Mouse (Mus musculus) midbrain, embryonic 11.5 days (tissue): Measurements from ENCODE around the gene Tnni3. TPM values are rescaled to one million over a fixed set of nuclear protein-coding genes. Genes with fewer than 3 reads are reported as not detected.
A peak's percentile ranks its signal among the peaks of the same experiment; 100 is the strongest.

Experiments
- ATAC-seq: fragments of 200-750 bp; cut with Nextera tagmentation; 2 replicates; pipeline ENCODE4 v1.8.0; 2017; ENCODE audit warnings: moderate TSS enrichment, moderate library complexity; ENCODE audit not compliant: low FRiP score
- DNase-seq: peaks from one replicate; pipeline ENCODE4 v3.0.0; 2015; ENCODE audit warnings: low spot score; ENCODE audit errors: missing footprints
- H3K27ac ChIP-seq: fragments of 300-500 bp; sonication (generic); 2 replicates; pipeline ENCODE4 v1.5.1; 2014; ENCODE audit warnings: low read depth, low read length
- H3K27me3 ChIP-seq: fragments of 300-500 bp; sonication (generic); 2 replicates; pipeline ENCODE4 v1.6.1; 2014; ENCODE audit warnings: mild to moderate bottlenecking, low read length, moderate library complexity, mixed read lengths; ENCODE audit not compliant: control insufficient read depth, insufficient read depth
- H3K36me3 ChIP-seq: fragments of 300-500 bp; sonication (generic); 2 replicates; pipeline ENCODE4 v1.6.1; 2014; ENCODE audit warnings: mild to moderate bottlenecking, low read length, moderate library complexity, mixed read lengths; ENCODE audit not compliant: control insufficient read depth, insufficient read depth
- H3K4me1 ChIP-seq: fragments of 300-500 bp; sonication (generic); 2 replicates; pipeline ENCODE4 v1.6.1; 2014; ENCODE audit warnings: low read length; ENCODE audit not compliant: control insufficient read depth, insufficient read depth
- H3K4me2 ChIP-seq: fragments of 300-500 bp; sonication (generic); 2 replicates; pipeline ENCODE4 v1.6.1; 2014; ENCODE audit warnings: mild to moderate bottlenecking, moderate library complexity
- H3K4me3 ChIP-seq: fragments of 300-500 bp; sonication (generic); 2 replicates; pipeline ENCODE4 v1.5.1; 2014; ENCODE audit warnings: low read depth, low read length
- H3K9ac ChIP-seq: fragments of 300-500 bp; sonication (generic); 2 replicates; pipeline ENCODE4 v1.6.1; 2014; ENCODE audit warnings: low read length
- H3K9me3 ChIP-seq: fragments of 300-500 bp; sonication (generic); 2 replicates; pipeline ENCODE4 v1.6.1; 2016; ENCODE audit warnings: low read length; ENCODE audit not compliant: control insufficient read depth
- WGBS: fragments of 180-500 bp; shearing (Covaris S2); extraction: QIAGEN DNeasy Blood & Tissue Kit; methylation state at CpG from one replicate; pipeline ENCODE4 v1.1.7; 2014; 5-methylcytosine and 5-hydroxymethylcytosine counted together
- polyA plus RNA-seq: library from polyadenylated mRNA; unstranded; fragments of >200 nt; fragmentation: Nextera tagmentation; extraction: Ambion mirVana; gene quantifications from 2 replicates; pipeline ENCODE4 v1.2.1, GENCODE M21; 2014

The Tnni3 gene
- polyA plus RNA-seq, 1 experiment from 2014 or later = 0.97 TPM

- Histone ChIP-seq H3K36me3 (no peaks in the 10 kb centered on the region), H3K27me3 (peaks cover 37% of the 10 kb centered on the region), H3K4me3 (no peak overlapping the region), H3K9ac (no peak overlapping the region), H3K9me3 (no peaks in the 10 kb centered on the region), H3K4me1 (peaks cover 12% of the 10 kb centered on the region), H3K4me2 (no peak overlapping the region), H3K27ac (no peak overlapping the region)
- ATAC-seq (no peak), DNase-seq (no peak)
- WGBS = 7% methylated on average over 19 of the region's 19 CpGs
These were observed 50.1 kb downstream of the Tnni3 start for GRCm38 (mm10) chr7:4473940-4474339.

GRCm38 (mm10) chr7:4471179-4471555 is 52.9 kb downstream of the Tnni3 start:
- Histone ChIP-seq H3K27ac (no peak overlapping the region), H3K27me3 (peaks cover 37% of the 10 kb centered on the region), H3K4me2 (peak overlapping the region; percentile 49), H3K36me3 (no peaks in the 10 kb centered on the region), H3K4me1 (peaks cover 6% of the 10 kb centered on the region; the same call in 1 of the 2 replicates), H3K9ac (peak overlapping the region; percentile 44), H3K9me3 (no peaks in the 10 kb centered on the region), H3K4me3 (peak overlapping the region; percentile 24)
- ATAC-seq (peak; percentile 86), DNase-seq (peak; percentile 95)
- WGBS = under 1% methylated on average over 24 of the region's 24 CpGs

DNA sequence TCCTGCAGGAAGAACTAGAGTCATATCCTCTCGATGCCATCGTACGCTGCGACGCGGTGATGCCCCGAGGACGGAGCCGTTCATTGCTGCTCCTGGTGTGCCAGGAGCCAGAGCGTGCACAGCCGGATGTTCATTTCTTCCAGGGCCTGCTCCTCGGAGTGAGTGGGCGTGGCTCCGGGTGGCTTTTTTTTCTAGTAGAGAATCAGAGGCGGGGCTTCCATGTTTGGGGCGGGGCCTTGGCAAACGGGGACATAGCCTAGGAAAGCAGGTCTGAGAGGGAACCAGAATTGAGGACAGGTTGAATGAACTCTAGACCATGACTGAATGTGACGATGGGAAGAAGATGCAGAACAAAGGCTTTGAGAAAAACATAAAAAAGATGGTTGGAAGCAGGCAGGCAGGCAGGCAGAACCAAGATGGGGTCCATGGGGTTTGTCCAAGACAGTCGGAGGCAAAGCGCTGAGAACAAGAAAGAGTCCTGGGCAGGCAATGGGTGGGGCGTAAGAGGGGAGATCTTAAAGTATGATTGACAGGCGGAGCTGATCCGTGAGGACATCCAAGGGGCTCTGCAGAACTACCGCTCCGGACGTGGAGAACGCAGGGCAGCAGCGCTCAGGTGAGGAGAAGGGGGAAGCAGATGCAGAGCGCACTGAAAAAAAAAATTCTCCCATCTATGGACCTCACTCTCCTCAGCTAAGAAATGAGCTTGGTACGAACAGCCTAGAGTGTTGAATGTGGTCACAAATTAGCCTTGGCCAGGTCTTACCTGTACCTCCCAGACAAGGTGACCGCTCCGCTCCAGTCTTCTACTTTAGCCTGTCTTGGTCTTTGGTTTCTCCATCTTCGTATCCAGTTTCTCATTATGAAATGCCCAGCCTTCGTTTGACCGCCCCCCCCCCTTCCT is 53.5 kb downstream of the Tnni3 start:
- no peaks in the 10 kb centered on the region for H3K9me3 ChIP-seq
- ATAC-seq = peak; percentile 61
- H3K9ac ChIP-seq = peak overlapping the region; percentile 44
- DNase-seq = peak; percentile 96
- H3K4me3 ChIP-seq = peak overlapping the region; percentile 24
- WGBS = 4% methylated on average over 35 of the region's 35 CpGs
- peak overlapping the region; percentile 49 for H3K4me2 ChIP-seq
- no peak overlapping the region for H3K27ac ChIP-seq
- no peaks in the 10 kb centered on the region for H3K36me3 ChIP-seq
- peaks cover 37% of the 10 kb centered on the region for H3K27me3 ChIP-seq
- peaks cover 6% of the 10 kb centered on the region; the same call in 1 of the 2 replicates for H3K4me1 ChIP-seq

Other genes starting within 250 kb of the Tnni3 start
- gene Ncr1, start 186.5 kb downstream of the Tnni3 start, polyA plus RNA-seq = not detected in 2 replicates
- 0.69 and 0.83 TPM in 2 replicates for gene Gp6, start 126.5 kb downstream of the Tnni3 start, polyA plus RNA-seq
- 30.6 and 30.9 TPM in 2 replicates for gene Rdh13, start 78.6 kb downstream of the Tnni3 start, polyA plus RNA-seq
- gene Eps8l1, start 63.6 kb downstream of the Tnni3 start, polyA plus RNA-seq = 3.1 and 3.8 TPM in 2 replicates
- 28.4 and 32.7 TPM in 2 replicates for gene Ppp1r12c, start 22.5 kb downstream of the Tnni3 start, polyA plus RNA-seq
- gene Tnnt1, start 7.8 kb downstream of the Tnni3 start, polyA plus RNA-seq = 6.6 and 8.1 TPM in 2 replicates
- 0.85 and 1.1 TPM in 2 replicates for gene Dnaaf3, start 8.2 kb upstream of the Tnni3 start, polyA plus RNA-seq
- 10.4 and 10.5 TPM in 2 replicates for gene Syt5, start 23.3 kb upstream of the Tnni3 start, polyA plus RNA-seq
- not detected in 2 replicates for gene Ptprh, start 79.8 kb upstream of the Tnni3 start, polyA plus RNA-seq
- 2.4 and 3.6 TPM in 2 replicates for gene Tmem86b, start 107.2 kb upstream of the Tnni3 start, polyA plus RNA-seq
- 4.4 and 6.1 TPM in 2 replicates for gene Ppp6r1, start 134.8 kb upstream of the Tnni3 start, polyA plus RNA-seq
- gene Hspbp1, start 160.8 kb upstream of the Tnni3 start, polyA plus RNA-seq = 111 and 113 TPM in 2 replicates
- 2.3 and 3.2 TPM in 2 replicates for gene Brsk1, start 166.4 kb upstream of the Tnni3 start, polyA plus RNA-seq
- not detected in 2 replicates for gene Tmem150b, start 201.0 kb upstream of the Tnni3 start, polyA plus RNA-seq
- 65.4 and 71.5 TPM in 2 replicates for gene Kmt5c, start 215.9 kb upstream of the Tnni3 start, polyA plus RNA-seq
- gene Cox6b2, start 228.9 kb upstream of the Tnni3 start, polyA plus RNA-seq = 34.5 and 36.6 TPM in 2 replicates
- gene Fam71e2, start 247.1 kb upstream of the Tnni3 start, polyA plus RNA-seq = not detected in 2 replicates